Mouse (Mus musculus) MEL (cell line): Measurements from ENCODE around the gene Med12l. TPM values are rescaled to one million over a fixed set of nuclear protein-coding genes. Genes with fewer than 3 reads are reported as not detected.

Source experiments
- DNase-seq: peaks from one replicate; pipeline ENCODE4 v3.0.0; 2011; ENCODE audit warnings: low read depth, low spot score
- H3K27ac ChIP-seq: 2 replicates; pipeline ENCODE4 v1.5.1; 2012; ENCODE audit warnings: low read depth, mild to moderate bottlenecking, control low read depth, low read length, moderate library complexity; ENCODE audit not compliant: control insufficient read depth
- H3K27me3 ChIP-seq, 2 experiments: fragments of 150-350 bp in 1 of 2; sonication (generic) in 1 of 2; 2 replicates each; pipeline ENCODE4 v1.6.1; 2012; ENCODE audit warnings: low read length in 2 of 2, mild to moderate bottlenecking in 2 of 2, improper control_type of control experiment in 1 of 2, moderate library complexity in 1 of 2; ENCODE audit not compliant: insufficient read depth in 2 of 2, control insufficient read depth in 1 of 2
- H3K36me3 ChIP-seq, 2 experiments: 2 replicates each; pipeline ENCODE4 v1.6.1; 2012 to 2014; ENCODE audit warnings: low read length in 2 of 2, improper control_type of control experiment in 1 of 2, inconsistent platforms in 1 of 2, mild to moderate bottlenecking in 1 of 2; ENCODE audit not compliant: insufficient read depth in 2 of 2, control insufficient read depth in 1 of 2
- H3K4me1 ChIP-seq, 2 experiments: fragments of 150-350 bp in 1 of 2; sonication (generic) in 1 of 2; 2 replicates each; pipeline ENCODE4 v1.6.1; 2012; ENCODE audit warnings: low read length in 2 of 2, improper control_type of control experiment in 1 of 2, mild to moderate bottlenecking in 1 of 2; ENCODE audit not compliant: insufficient read depth in 2 of 2, control insufficient read depth in 1 of 2
- H3K4me3 ChIP-seq, 2 experiments: fragments of 150-350 bp in 1 of 2; sonication (generic) in 1 of 2; 2 replicates each; pipeline ENCODE4 v1.5.1; 2012; ENCODE audit warnings: low read depth in 2 of 2, low read length in 2 of 2, mild to moderate bottlenecking in 2 of 2, moderate library complexity in 2 of 2, control low read depth in 1 of 2, improper control_type of control experiment in 1 of 2; ENCODE audit not compliant: control insufficient read depth in 1 of 2, insufficient read depth in 1 of 2
- H3K79me2 ChIP-seq: 2 replicates; pipeline ENCODE4 v1.6.1; 2012; ENCODE audit warnings: mild to moderate bottlenecking, low read length, moderate library complexity; ENCODE audit not compliant: control insufficient read depth, poor library complexity, insufficient read depth
- H3K9ac ChIP-seq: 2 replicates; pipeline ENCODE4 v1.6.1; 2012; ENCODE audit warnings: low read depth, mild to moderate bottlenecking, control low read depth, low read length, moderate library complexity; ENCODE audit not compliant: control insufficient read depth, poor library complexity, severe bottlenecking
- H3K9me3 ChIP-seq: fragments of 150-350 bp; sonication (generic); replicated peaks from 2 replicates; pipeline ENCODE4 v1.6.1; 2012; ENCODE audit warnings: mild to moderate bottlenecking, low read length, improper control_type of control experiment, moderate library complexity; ENCODE audit not compliant: insufficient read depth
- CHD1 ChIP-seq: IDR thresholded peaks from 2 replicates; pipeline ENCODE4 v1.6.1; 2012; ENCODE audit warnings: low read depth, mild to moderate bottlenecking, inconsistent platforms, low read length, improper control_type of control experiment
- ELF1 ChIP-seq: IDR thresholded peaks from 2 replicates; pipeline ENCODE4 v1.6.1; 2014; ENCODE audit warnings: low read depth, mild to moderate bottlenecking, inconsistent platforms, low read length, improper control_type of control experiment, moderate library complexity
- ETS1 ChIP-seq: IDR thresholded peaks from 2 replicates; pipeline ENCODE4 v1.6.1; 2012; ENCODE audit warnings: low read depth, mild to moderate bottlenecking, inconsistent platforms, low read length, improper control_type of control experiment, moderate library complexity
- GATA1 ChIP-seq: IDR thresholded peaks from 2 replicates; pipeline ENCODE4 v1.6.1; 2011; ENCODE audit warnings: low read depth, low read length, improper control_type of control experiment
- HCFC1 ChIP-seq: IDR thresholded peaks from 2 replicates; pipeline ENCODE4 v1.6.1; 2012; ENCODE audit warnings: low read depth, mild to moderate bottlenecking, inconsistent platforms, low read length, improper control_type of control experiment, moderate library complexity
- JUND ChIP-seq: IDR thresholded peaks from 2 replicates; pipeline ENCODE4 v1.6.1; 2011; ENCODE audit warnings: low read depth, mild to moderate bottlenecking, improper control_type of control experiment, low read length
- KAT2A ChIP-seq: conservative IDR thresholded peaks from 2 replicates; pipeline ENCODE4 v1.6.1; 2012; ENCODE audit warnings: low read depth, low read length, improper control_type of control experiment, inconsistent platforms
- MEF2A ChIP-seq: IDR thresholded peaks from 2 replicates; pipeline ENCODE4 v1.6.1; 2014; ENCODE audit warnings: low read depth, mild to moderate bottlenecking, inconsistent platforms, low read length, improper control_type of control experiment; ENCODE audit not compliant: poor library complexity, insufficient replicate concordance, severe bottlenecking; ENCODE audit errors: extremely low read depth
- MXI1 ChIP-seq: IDR thresholded peaks from 2 replicates; pipeline ENCODE4 v1.6.1; 2011; ENCODE audit warnings: mild to moderate bottlenecking, low read depth, low read length, improper control_type of control experiment
- MYB ChIP-seq: IDR thresholded peaks from 2 replicates; pipeline ENCODE4 v1.6.1; 2011; ENCODE audit warnings: mild to moderate bottlenecking, low read depth, low read length, improper control_type of control experiment
- MYC ChIP-seq: IDR thresholded peaks from 2 replicates; pipeline ENCODE4 v1.6.1; 2011; ENCODE audit warnings: low read depth, mild to moderate bottlenecking, low read length, improper control_type of control experiment, moderate library complexity
- NELFE ChIP-seq: IDR thresholded peaks from 2 replicates; pipeline ENCODE4 v1.6.1; 2011; ENCODE audit warnings: low read depth, low read length, improper control_type of control experiment
- NRF1 ChIP-seq: IDR thresholded peaks from 2 replicates; pipeline ENCODE4 v1.6.1; 2014; ENCODE audit warnings: low read depth, mild to moderate bottlenecking, inconsistent platforms, low read length, improper control_type of control experiment, moderate library complexity; ENCODE audit not compliant: poor library complexity, insufficient read depth, severe bottlenecking
- POLR2A ChIP-seq, 2 experiments: IDR thresholded peaks; 2 replicates each; pipeline ENCODE4 v1.6.1; 2011 to 2012; ENCODE audit warnings: low read length in 2 of 2, mild to moderate bottlenecking in 2 of 2, control low read depth in 1 of 2, improper control_type of control experiment in 1 of 2, low read depth in 1 of 2, moderate library complexity in 1 of 2; ENCODE audit not compliant: control insufficient read depth in 1 of 2, insufficient read depth in 1 of 2, poor library complexity in 1 of 2
- POLR2AphosphoS2 ChIP-seq: IDR thresholded peaks from 2 replicates; pipeline ENCODE4 v1.6.1; 2011; ENCODE audit warnings: low read length, improper control_type of control experiment
- RAD21 ChIP-seq: IDR thresholded peaks from 2 replicates; pipeline ENCODE4 v1.6.1; 2011; ENCODE audit warnings: mild to moderate bottlenecking, low read depth, low read length, improper control_type of control experiment
- SIN3A ChIP-seq: IDR thresholded peaks from 2 replicates; pipeline ENCODE4 v1.6.1; 2012; ENCODE audit warnings: low read length, improper control_type of control experiment, inconsistent platforms
- SMC3 ChIP-seq: IDR thresholded peaks from 2 replicates; pipeline ENCODE4 v1.6.1; 2011; ENCODE audit warnings: low read depth, low read length, improper control_type of control experiment
- USF1 ChIP-seq: IDR thresholded peaks from 2 replicates; pipeline ENCODE4 v1.6.1; 2014; ENCODE audit warnings: low read depth, mild to moderate bottlenecking, inconsistent platforms, low read length, improper control_type of control experiment, moderate library complexity
- ZC3H11A ChIP-seq: IDR thresholded peaks from 2 replicates; pipeline ENCODE4 v1.6.1; 2012; ENCODE audit warnings: low read depth, mild to moderate bottlenecking, inconsistent platforms, low read length, improper control_type of control experiment
- ZMIZ1 ChIP-seq: IDR thresholded peaks from 2 replicates; pipeline ENCODE4 v1.6.1; 2012; ENCODE audit warnings: low read depth, mild to moderate bottlenecking, inconsistent platforms, low read length, improper control_type of control experiment, moderate library complexity
- ZNF384 ChIP-seq: IDR thresholded peaks from 2 replicates; pipeline ENCODE4 v1.6.1; 2012; ENCODE audit warnings: low read depth, mild to moderate bottlenecking, inconsistent platforms, low read length, improper control_type of control experiment
- polyA plus RNA-seq, 2 experiments: library from polyadenylated mRNA; stranded (reverse) in 1 of 2; unstranded in 1 of 2; fragments of >175 nt in 1 of 2; fragments of >200 nt in 1 of 2; gene quantifications; 2 replicates each; pipeline versions ENCODE4 v1.2.1 to v1.2.4; 2012; ENCODE audit warnings: low replicate concordance in 2 of 2, low read depth in 1 of 2; ENCODE audit not compliant: insufficient read length in 2 of 2, insufficient read depth in 1 of 2, missing spikeins in 1 of 2
- total RNA-seq: library from RNA; depleted of rRNA; stranded (reverse); fragments of 300-350 nt; gene quantifications from 2 replicates; pipeline ENCODE4 v1.2.3, GENCODE M21; 2012

Gene Med12l
- total and polyA plus RNA-seq, 3 experiments = 0.03 TPM; not detected in 2

- Histone ChIP-seq H3K4me1 (no peaks in the 10 kb centered on the region; a peak in 1 of 4 replicates), H3K4me3 (no peak overlapping the region), H3K9me3 (no peaks in the 10 kb centered on the region), H3K9ac (no peak overlapping the region), H3K27ac (no peak overlapping the region), H3K79me2 (no peaks in the 10 kb centered on the region), H3K36me3 (no peaks in the 10 kb centered on the region), H3K27me3 (peaks cover 2 to 4% of the 10 kb centered on the region in 2 experiments; a peak in 2 of 4 replicates)
- DNase-seq = no peak
- TF ChIP-seq SIN3A (no peak), ZNF384 (no peak), JUND (no peak), HCFC1 (no peak)
Measured at GRCm38 (mm10) chr3:59182129-59182528, 176.5 kb downstream of the Med12l start.

GRCm38 (mm10) chr3:59185662-59186061 is 180.0 kb downstream of the Med12l start:
- H3K9me3 ChIP-seq = no peaks in the 10 kb centered on the region
- no peaks in the 10 kb centered on the region for H3K36me3 ChIP-seq
- H3K4me1 ChIP-seq = no peaks in the 10 kb centered on the region; a peak in 1 of 4 replicates
- H3K27ac ChIP-seq = no peak overlapping the region
- no peak for DNase-seq
- no peaks in the 10 kb centered on the region for H3K79me2 ChIP-seq
- peaks cover 3 to 5% of the 10 kb centered on the region in 2 experiments; a peak in 2 of 4 replicates for H3K27me3 ChIP-seq
- H3K4me3 ChIP-seq = no peak overlapping the region
- TF ChIP-seq ZC3H11A (no peak), CHD1 (no peak), MYC (no peak), HCFC1 (no peak), POLR2AphosphoS2 (no peak), ETS1 (no peak), NRF1 (no peak), POLR2A (IDR thresholded peaks at IDR 0.05; ENCODE audit: control insufficient read depth in 1 of 2, insufficient read depth in 1 of 2, low read depth in 1 of 2, low read length in 2 of 2, poor library complexity in 1 of 2) (no peak), USF1 (no peak), GATA1 (no peak), ZMIZ1 (no peak)
- no peak overlapping the region for H3K9ac ChIP-seq

GRCm38 (mm10) chr3:59187336-59187735 is 181.7 kb downstream of the Med12l start:
- H3K4me3 ChIP-seq = no peak overlapping the region
- DNase-seq = no peak
- H3K36me3 ChIP-seq = no peaks in the 10 kb centered on the region
- no peak overlapping the region for H3K9ac ChIP-seq
- H3K4me1 ChIP-seq = no peaks in the 10 kb centered on the region
- no peaks in the 10 kb centered on the region for H3K79me2 ChIP-seq
- H3K9me3 ChIP-seq = no peaks in the 10 kb centered on the region
- H3K27me3 ChIP-seq = peaks cover 6 to 7% of the 10 kb centered on the region in 2 experiments; a peak in 3 of 4 replicates
- TF ChIP-seq MEF2A = no peak
- no peak for TF ChIP-seq ZC3H11A
- no peak for TF ChIP-seq SMC3
- no peak for TF ChIP-seq NRF1
- TF ChIP-seq USF1 = no peak
- no peak for TF ChIP-seq CHD1
- no peak for TF ChIP-seq MYB
- no peak for TF ChIP-seq RAD21
- TF ChIP-seq MXI1 = no peak
- no peak for TF ChIP-seq KAT2A
- TF ChIP-seq ELF1 = no peak
- no peak for TF ChIP-seq NELFE
- no peak overlapping the region for H3K27ac ChIP-seq
